Mouse (Mus musculus) E14TG2a.4 (cell line): ENCODE data around the gene Pemt.

Experiments used
- H3K27me3 ChIP-seq: 2 replicates; pipeline ENCODE4 v1.6.1; 2014; ENCODE audit warnings: low read length, control low read depth; ENCODE audit not compliant: insufficient read depth
- H3K36me3 ChIP-seq: 2 replicates; pipeline ENCODE4 v1.6.1; 2014; ENCODE audit warnings: low read length, control low read depth; ENCODE audit not compliant: insufficient read depth
- H3K4me1 ChIP-seq: replicated peaks from 2 replicates; pipeline ENCODE4 v1.6.1; 2014; ENCODE audit warnings: low read depth, low read length, control low read depth
- H3K4me3 ChIP-seq: replicated peaks from 2 replicates; pipeline ENCODE4 v1.5.1; 2014; ENCODE audit warnings: mild to moderate bottlenecking, low read length
- H3K9me3 ChIP-seq: 2 replicates; pipeline ENCODE4 v1.6.1; 2014; ENCODE audit warnings: low read length, control low read depth
- CTCF ChIP-seq: conservative IDR thresholded peaks from 2 replicates; pipeline ENCODE4 v1.5.1; 2014; ENCODE audit warnings: low read length
- NANOG ChIP-seq: IDR thresholded peaks from 2 replicates; pipeline ENCODE4 v1.6.1; 2014; ENCODE audit warnings: borderline replicate concordance, low read length, mixed read lengths
- POU5F1 ChIP-seq: IDR thresholded peaks from 2 replicates; pipeline ENCODE4 v1.6.1; 2014; ENCODE audit warnings: low read length, borderline replicate concordance

Pemt gene

GRCm38 (mm10) chr11:60026166-60026565 is 20.1 kb downstream of the Pemt start:
- Histone ChIP-seq H3K27me3 (no peaks in the 10 kb centered on the region), H3K36me3 (no peaks in the 10 kb centered on the region), H3K4me3 (no peak overlapping the region), H3K4me1 (peaks cover 13% of the 10 kb centered on the region), H3K9me3 (no peaks in the 10 kb centered on the region)
- TF ChIP-seq POU5F1, result no peak
- no peak for TF ChIP-seq CTCF
- TF ChIP-seq NANOG, result no peak

- TF ChIP-seq NANOG (no peak), POU5F1 (no peak), CTCF (no peak)
- H3K9me3 ChIP-seq, result no peaks in the 10 kb centered on the region
- no peak overlapping the region for H3K4me3 ChIP-seq
- H3K36me3 ChIP-seq, result no peaks in the 10 kb centered on the region
- no peaks in the 10 kb centered on the region for H3K27me3 ChIP-seq
- H3K4me1 ChIP-seq, result peaks cover 28% of the 10 kb centered on the region
These were observed 25.1 kb downstream of the Pemt start for GRCm38 (mm10) chr11:60021201-60021600.

GRCm38 (mm10) chr11:60016726-60017125 is 29.6 kb downstream of the Pemt start:
- H3K4me3 ChIP-seq, result no peak overlapping the region
- H3K4me1 ChIP-seq, result peaks cover 19% of the 10 kb centered on the region
- H3K9me3 ChIP-seq, result no peaks in the 10 kb centered on the region
- no peaks in the 10 kb centered on the region for H3K36me3 ChIP-seq
- TF ChIP-seq POU5F1 (no peak), CTCF (no peak), NANOG (no peak)
- H3K27me3 ChIP-seq, result no peaks in the 10 kb centered on the region

- TF ChIP-seq POU5F1, result no peak
- TF ChIP-seq CTCF, result no peak
- TF ChIP-seq NANOG, result no peak
- Histone ChIP-seq H3K36me3 (no peaks in the 10 kb centered on the region), H3K27me3 (no peaks in the 10 kb centered on the region), H3K4me3 (no peak overlapping the region), H3K4me1 (peaks cover 5% of the 10 kb centered on the region), H3K9me3 (no peaks in the 10 kb centered on the region)
These were observed 34.8 kb downstream of the Pemt start for GRCm38 (mm10) chr11:60011516-60011915.

- Histone ChIP-seq H3K36me3 (no peaks in the 10 kb centered on the region), H3K4me1 (peaks cover 5% of the 10 kb centered on the region)
- TF ChIP-seq CTCF, result no peak
These were observed 36.8 kb downstream of the Pemt start for GRCm38 (mm10) chr11:60009451-60009850.

GRCm38 (mm10) chr11:60005866-60006265 is 40.4 kb downstream of the Pemt start:
- no peak for TF ChIP-seq CTCF
- TF ChIP-seq POU5F1, result no peak
- TF ChIP-seq NANOG, result no peak
- no peaks in the 10 kb centered on the region for H3K27me3 ChIP-seq
- H3K9me3 ChIP-seq, result no peaks in the 10 kb centered on the region
- no peaks in the 10 kb centered on the region for H3K36me3 ChIP-seq
- peaks cover 29% of the 10 kb centered on the region for H3K4me1 ChIP-seq
- H3K4me3 ChIP-seq, result no peak overlapping the region

More at GRCm38 (mm10) chr11:60009451-60009850, 36.8 kb downstream of the Pemt start:
- Histone ChIP-seq H3K9me3 (no peaks in the 10 kb centered on the region), H3K4me3 (no peak overlapping the region), H3K27me3 (no peaks in the 10 kb centered on the region)

GRCm38 (mm10) chr11:60004716-60005115 is 41.6 kb downstream of the Pemt start:
- no peaks in the 10 kb centered on the region for H3K27me3 ChIP-seq

GRCm38 (mm10) chr11:60003811-60004210 is 42.5 kb downstream of the Pemt start:
- H3K27me3 ChIP-seq, result no peaks in the 10 kb centered on the region
- H3K36me3 ChIP-seq, result no peaks in the 10 kb centered on the region
- TF ChIP-seq NANOG (no peak), CTCF (no peak), POU5F1 (no peak)
- H3K9me3 ChIP-seq, result no peaks in the 10 kb centered on the region
- H3K4me1 ChIP-seq, result peaks cover 34% of the 10 kb centered on the region
- H3K4me3 ChIP-seq, result no peak overlapping the region

More at GRCm38 (mm10) chr11:60004716-60005115, 41.6 kb downstream of the Pemt start:
- Histone ChIP-seq H3K9me3 (no peaks in the 10 kb centered on the region), H3K36me3 (no peaks in the 10 kb centered on the region), H3K4me3 (no peak overlapping the region), H3K4me1 (peaks cover 34% of the 10 kb centered on the region)
- TF ChIP-seq POU5F1, result no peak
- no peak for TF ChIP-seq CTCF
- no peak for TF ChIP-seq NANOG

DNA sequence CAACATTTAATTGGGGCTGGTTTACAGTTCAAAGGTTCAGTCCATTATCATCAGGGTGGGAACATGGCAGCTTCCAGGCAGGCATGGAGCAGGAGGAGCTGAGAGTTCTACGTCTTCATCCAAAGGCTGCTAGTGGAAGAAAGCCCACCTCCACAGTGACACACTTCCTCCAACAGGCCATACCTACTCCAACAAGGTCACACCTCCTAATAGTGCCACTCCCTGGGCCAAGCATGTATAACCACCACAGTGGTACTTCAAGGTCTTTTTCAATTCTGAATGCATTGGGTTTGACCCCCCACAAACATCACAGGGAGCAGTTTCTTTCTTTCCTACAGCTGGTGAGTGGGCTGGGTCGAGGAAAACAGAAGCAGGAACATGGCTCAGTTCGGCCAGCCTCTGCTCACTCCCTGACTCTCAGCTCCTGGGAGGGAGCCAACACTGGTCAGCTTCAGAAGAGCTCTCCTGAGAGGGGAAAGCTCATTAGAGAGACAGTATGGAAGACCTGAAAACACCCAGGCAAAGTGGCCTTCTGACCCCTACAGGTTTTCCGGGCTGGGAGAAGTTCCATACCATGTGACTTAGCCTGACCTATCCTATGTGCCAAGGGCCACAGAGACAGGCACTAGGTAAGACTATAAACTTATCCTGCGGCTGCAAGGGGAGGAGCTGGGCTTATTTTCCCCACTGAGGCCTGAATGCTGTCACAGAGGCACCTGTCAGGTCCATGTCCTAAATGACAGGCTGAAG is 44.9 kb downstream of the Pemt start:
- TF ChIP-seq NANOG (no peak), CTCF (no peak), POU5F1 (no peak)
- Histone ChIP-seq H3K4me3 (no peak overlapping the region), H3K9me3 (no peaks in the 10 kb centered on the region), H3K27me3 (no peaks in the 10 kb centered on the region), H3K36me3 (no peaks in the 10 kb centered on the region), H3K4me1 (peaks cover 34% of the 10 kb centered on the region)
